Comparison of ENCODE assay signal across 16 mouse cellular contexts in genomic region chr7:27433794-27434193, GRCm38 (mm10). TPM values are rescaled to one million over a fixed set of nuclear protein-coding genes. Genes with fewer than 3 reads are reported as not detected.
A peak's percentile ranks its signal among the peaks of the same experiment; 100 is the strongest.
DNase-seq lines count a peak whose midpoint lies in the region; ATAC-seq and TF ChIP-seq lines count a peak whose summit lies in the region.
"Had no signal": no experiment of that assay in that cellular context is flagged by ENCODE, and none has a peak within 500 bp of the region (broad histone marks: within the 10 kb centered on the region; RNA-seq: fewer than 3 reads in every experiment).

No protein-coding gene starts in this region.

- no peak for TF ChIP-seq RAD21 in MEL (IDR thresholded peaks at IDR 0.05; ENCODE audit: low read depth, low read length)

- no peak overlapping the region for H3K27ac ChIP-seq in lung, postnatal 0 days (ENCODE audit: low read length)
- H3K27ac ChIP-seq in MEL (ENCODE audit: control insufficient read depth, low read depth, low read length) = no peak overlapping the region
- H3K27ac ChIP-seq in intestine, postnatal 0 days (ENCODE audit: low read depth, low read length) = no peak overlapping the region
- H3K27ac ChIP-seq in gastrocnemius, adult 2 months = no peak overlapping the region
- H3K27ac ChIP-seq: embryonic facial prominence, embryonic 13.5 days; heart, adult 2 months had no signal

- no peaks in the 10 kb centered on the region for H3K4me1 ChIP-seq in lung, postnatal 0 days (ENCODE audit: insufficient read depth, low read depth, low read length)
- H3K4me1 ChIP-seq in MEL (ENCODE audit: control insufficient read depth in 1 of 2, insufficient read depth in 2 of 2, low read length in 2 of 2) = no peaks in the 10 kb centered on the region
- no peaks in the 10 kb centered on the region for H3K4me1 ChIP-seq in intestine, postnatal 0 days (replicated peaks; ENCODE audit: control insufficient read depth, insufficient read depth, low read length)

- TF ChIP-seq POLR2A in MEL (IDR thresholded peaks at IDR 0.05; ENCODE audit: control insufficient read depth in 1 of 2, insufficient read depth in 1 of 2, low read depth in 1 of 2, low read length in 2 of 2, poor library complexity in 1 of 2) = no peak

- H3K4me2 ChIP-seq in lung, postnatal 0 days (replicated peaks; ENCODE audit: low read depth, low read length) = no peak overlapping the region
- H3K4me2 ChIP-seq in intestine, postnatal 0 days (replicated peaks; ENCODE audit: low read depth) = peak overlapping the region; percentile 21; the same call in 1 of the 2 replicates
- H3K4me2 ChIP-seq: embryonic facial prominence, embryonic 13.5 days had no signal

- no peaks in the 10 kb centered on the region for H3K9me3 ChIP-seq in lung, postnatal 0 days (ENCODE audit: low read length)
- no peaks in the 10 kb centered on the region for H3K9me3 ChIP-seq in MEL (replicated peaks; ENCODE audit: insufficient read depth, low read length)
- H3K9me3 ChIP-seq in intestine, postnatal 0 days (ENCODE audit: control insufficient read depth) = peaks cover 5% of the 10 kb centered on the region; the same call in 1 of the 2 replicates

- no peak for TF ChIP-seq EP300 in lung, postnatal 0 days (IDR thresholded peaks at IDR 0.05)
- no peak for TF ChIP-seq EP300 in MEL (IDR thresholded peaks at IDR 0.05; ENCODE audit: low read depth in 1 of 2, low read length in 2 of 2)

- no peaks in the 10 kb centered on the region for H3K27me3 ChIP-seq in lung, postnatal 0 days (replicated peaks; ENCODE audit: insufficient read depth, low read length)
- H3K27me3 ChIP-seq in MEL (ENCODE audit: control insufficient read depth in 1 of 2, insufficient read depth in 2 of 2, low read length in 2 of 2) = peaks cover 0 to 1% of the 10 kb centered on the region in 2 experiments; a peak in 1 of 4 replicates
- H3K27me3 ChIP-seq in intestine, postnatal 0 days (replicated peaks; ENCODE audit: control insufficient read depth, insufficient read depth, low read length) = peaks cover 12% of the 10 kb centered on the region

- TF ChIP-seq CTCF in lung, postnatal 0 days (IDR thresholded peaks at IDR 0.05) = no peak
- TF ChIP-seq CTCF in MEL (IDR thresholded peaks at IDR 0.05 in 2 of 3, conservative IDR thresholded peaks at IDR 0.05 in 1 of 3; ENCODE audit: control insufficient read depth in 1 of 3, insufficient read depth in 1 of 3, low read depth in 2 of 3, low read length in 3 of 3, poor library complexity in 1 of 3, severe bottlenecking in 1 of 3) = no peak
- no peak for TF ChIP-seq CTCF in intestine, postnatal 0 days (IDR thresholded peaks at IDR 0.05; ENCODE audit: low read depth)
- no peak for TF ChIP-seq CTCF in gastrocnemius, adult 2 months (IDR thresholded peaks at IDR 0.05)

- DNase-seq in lung, postnatal 0 days (ENCODE audit: low spot score) = no peak
- no peak for DNase-seq in lung, postnatal 36 days
- peak; percentile 17 for DNase-seq in MEL (ENCODE audit: low read depth, low spot score)
- DNase-seq in frontal cortex, postnatal 36 days (ENCODE audit: low spot score in 2 of 2) = no peak
- no peak for DNase-seq in adrenal gland, postnatal 4 days (ENCODE audit: low spot score in 2 of 2)
- no peak for DNase-seq in gastrocnemius, adult 2 months
- DNase-seq: adrenal gland, postnatal 36 days; cerebellum, postnatal 36 days; heart, adult 2 months; heart, postnatal 4 days; kidney, adult 11 months; thymus, postnatal 4 days had no signal

- intact Hi-C loops in gastrocnemius, adult 2 months (cut with DNase I) = no loop called here

- no peaks in the 10 kb centered on the region for H3K36me3 ChIP-seq in lung, postnatal 0 days (ENCODE audit: insufficient read depth, low read length)
- no peaks in the 10 kb centered on the region for H3K36me3 ChIP-seq in MEL (ENCODE audit: control insufficient read depth in 1 of 2, insufficient read depth in 2 of 2, low read length in 2 of 2)
- no peaks in the 10 kb centered on the region for H3K36me3 ChIP-seq in intestine, postnatal 0 days (ENCODE audit: control insufficient read depth, insufficient read depth)
- H3K36me3 ChIP-seq: embryonic facial prominence, embryonic 13.5 days had no signal

- no peaks in the 10 kb centered on the region for H3K79me2 ChIP-seq in MEL (ENCODE audit: control insufficient read depth, insufficient read depth, low read length, poor library complexity)

- 12% methylated on average over 10 of the region's 10 CpGs for WGBS in lung, postnatal 0 days
- 6% methylated on average over 10 of the region's 10 CpGs for WGBS in intestine, postnatal 0 days

- no peak overlapping the region for H3K4me3 ChIP-seq in lung, postnatal 0 days (ENCODE audit: low read depth, low read length)
- no peak overlapping the region for H3K4me3 ChIP-seq in MEL (ENCODE audit: control insufficient read depth in 1 of 2, insufficient read depth in 1 of 2, low read depth in 2 of 2, low read length in 2 of 2)
- no peak overlapping the region for H3K4me3 ChIP-seq in intestine, postnatal 0 days (ENCODE audit: low read depth, low read length)
- H3K4me3 ChIP-seq in gastrocnemius, adult 2 months = no peak overlapping the region
- H3K4me3 ChIP-seq: embryonic facial prominence, embryonic 13.5 days; heart, adult 2 months had no signal

- no peak overlapping the region for H3K9ac ChIP-seq in lung, postnatal 0 days (replicated peaks; ENCODE audit: low read depth)
- no peak overlapping the region for H3K9ac ChIP-seq in MEL (ENCODE audit: control insufficient read depth, low read depth, low read length, poor library complexity, severe bottlenecking)
- H3K9ac ChIP-seq in intestine, postnatal 0 days (ENCODE audit: low read depth, low read length) = no peak overlapping the region
- H3K9ac ChIP-seq: embryonic facial prominence, embryonic 13.5 days had no signal

- 0 out of 2 replicates have a peak, but pooled peaks have one; percentile 8 for ATAC-seq in lung, postnatal 0 days
- no peak for ATAC-seq in intestine, postnatal 0 days
- ATAC-seq in megakaryocyte-erythroid progenitor cell, adult 5-6 weeks (replicated peaks; ENCODE audit: low FRiP score, low TSS enrichment, poor library complexity, severe bottlenecking) = peak; percentile 58; the same call in 1 of the 2 replicates

TF ChIP-seq in MEL, 35 proteins besides CTCF, POLR2A, EP300 and RAD21 (continues in another document):
- TF ChIP-seq USF2 (IDR thresholded peaks at IDR 0.05; ENCODE audit: borderline replicate concordance in 1 of 2, insufficient read depth in 1 of 2, low read depth in 1 of 2, low read length in 2 of 2) (no peak), TBP (IDR thresholded peaks at IDR 0.05; ENCODE audit: low read depth, low read length) (no peak), NRF1 (IDR thresholded peaks at IDR 0.05; ENCODE audit: insufficient read depth, low read depth, low read length, poor library complexity, severe bottlenecking) (no peak), POLR2AphosphoS5 (IDR thresholded peaks at IDR 0.05; ENCODE audit: borderline replicate concordance, low read depth, low read length) (no peak), MYC (IDR thresholded peaks at IDR 0.05; ENCODE audit: low read depth, low read length) (no peak), ELF1 (IDR thresholded peaks at IDR 0.05; ENCODE audit: low read depth, low read length) (no peak)

RNA-seq across cellular contexts. Expression of gene Sptbn4, which starts 13.7 kb away (rescaled TPM):
- 0.20 and 0.21 TPM in 2 replicates for polyA plus RNA-seq in lung, postnatal 0 days (2015; fragmentation: Nextera tagmentation; extraction: Ambion mirVana)
- 0.19 and 0.36 TPM in 2 replicates for total RNA-seq in MEL (2012; rRNA removed)
- under 1 TPM in 1 of 2 experiments, not detected in 1; 0.68 TPM for polyA plus RNA-seq in MEL (2012; ENCODE audit: insufficient read depth in 1 of 2, insufficient read length in 2 of 2, low read depth in 1 of 2, low replicate concordance in 2 of 2, missing spikeins in 1 of 2)
- 0.17 and 0.26 TPM in 2 replicates for polyA plus RNA-seq in intestine, postnatal 0 days (2015; fragmentation: Nextera tagmentation; extraction: Ambion mirVana)
- 0.09 and 0.37 TPM in 2 replicates for total RNA-seq in megakaryocyte-erythroid progenitor cell, adult 5-6 weeks (2014; fragmentation: Nextera tagmentation)
- 0.15 TPM in 1 of 2 replicates, not detected in the other for total RNA-seq in megakaryocyte-erythroid progenitor cell, adult 5-6 weeks (2017)
- 1 to 10 TPM; 1.2 to 1.4 TPM for total RNA-seq in adrenal gland, postnatal 4 days (2021)
- under 1 TPM in 1 of 2 experiments, not detected in 1; 0.03 TPM for total RNA-seq in gastrocnemius, adult 2 months (2021)
- total RNA-seq: liver, adult 2 months had no signal

RNA-seq across cellular contexts. Expression of gene Blvrb, which starts 14.0 kb away (rescaled TPM):
- polyA plus RNA-seq in lung, postnatal 0 days (2015; fragmentation: Nextera tagmentation; extraction: Ambion mirVana) = 61.7 and 63.4 TPM in 2 replicates
- total RNA-seq in MEL (2012; rRNA removed) = 183 and 245 TPM in 2 replicates
- 100 to 1,000 TPM in 1 of 2 experiments, not detected in 1; 210 TPM for polyA plus RNA-seq in MEL (2012; ENCODE audit: insufficient read depth in 1 of 2, insufficient read length in 2 of 2, low read depth in 1 of 2, low replicate concordance in 2 of 2, missing spikeins in 1 of 2)
- 60.4 and 67.3 TPM in 2 replicates for polyA plus RNA-seq in intestine, postnatal 0 days (2015; fragmentation: Nextera tagmentation; extraction: Ambion mirVana)
- 667 and 741 TPM in 2 replicates for total RNA-seq in megakaryocyte-erythroid progenitor cell, adult 5-6 weeks (2014; fragmentation: Nextera tagmentation)
- total RNA-seq in megakaryocyte-erythroid progenitor cell, adult 5-6 weeks (2017) = 183 and 213 TPM in 2 replicates
- total RNA-seq in adrenal gland, postnatal 4 days (2021) = 10 to 100 TPM; 58.4 to 62.1 TPM
- 10 to 100 TPM in 1 of 2 experiments, 1 to 10 TPM in 1; 8.9 to 15.8 TPM for total RNA-seq in gastrocnemius, adult 2 months (2021)

RNA-seq across cellular contexts. Expression of gene Sertad3, which starts 39.8 kb away (rescaled TPM):
- polyA plus RNA-seq in lung, postnatal 0 days (2015; fragmentation: Nextera tagmentation; extraction: Ambion mirVana) = 33.0 TPM in 2 replicates
- total RNA-seq in MEL (2012; rRNA removed) = 2.0 and 2.4 TPM in 2 replicates
- 1 to 10 TPM in 1 of 2 experiments, not detected in 1; 6.7 TPM for polyA plus RNA-seq in MEL (2012; ENCODE audit: insufficient read depth in 1 of 2, insufficient read length in 2 of 2, low read depth in 1 of 2, low replicate concordance in 2 of 2, missing spikeins in 1 of 2)
- 22.8 and 24.0 TPM in 2 replicates for polyA plus RNA-seq in intestine, postnatal 0 days (2015; fragmentation: Nextera tagmentation; extraction: Ambion mirVana)
- 4.8 and 10.1 TPM in 2 replicates for total RNA-seq in megakaryocyte-erythroid progenitor cell, adult 5-6 weeks (2014; fragmentation: Nextera tagmentation)
- total RNA-seq in megakaryocyte-erythroid progenitor cell, adult 5-6 weeks (2017) = 4.3 and 12.5 TPM in 2 replicates
- 10 to 100 TPM; 16.7 to 17.3 TPM for total RNA-seq in adrenal gland, postnatal 4 days (2021)
- total RNA-seq in gastrocnemius, adult 2 months (2021) = 1 to 10 TPM; 3.3 to 7.1 TPM

RNA-seq across cellular contexts. Expression of gene Sertad1, which starts 52.9 kb away (rescaled TPM):
- 79.4 and 79.6 TPM in 2 replicates for polyA plus RNA-seq in lung, postnatal 0 days (2015; fragmentation: Nextera tagmentation; extraction: Ambion mirVana)
- total RNA-seq in MEL (2012; rRNA removed) = 9.9 and 12.4 TPM in 2 replicates
- 10 to 100 TPM in 1 of 2 experiments, not detected in 1; 10.6 TPM for polyA plus RNA-seq in MEL (2012; ENCODE audit: insufficient read depth in 1 of 2, insufficient read length in 2 of 2, low read depth in 1 of 2, low replicate concordance in 2 of 2, missing spikeins in 1 of 2)
- polyA plus RNA-seq in intestine, postnatal 0 days (2015; fragmentation: Nextera tagmentation; extraction: Ambion mirVana) = 42.7 and 43.1 TPM in 2 replicates
- total RNA-seq in megakaryocyte-erythroid progenitor cell, adult 5-6 weeks (2014; fragmentation: Nextera tagmentation) = 2.0 and 6.6 TPM in 2 replicates
- 9.7 and 11.3 TPM in 2 replicates for total RNA-seq in megakaryocyte-erythroid progenitor cell, adult 5-6 weeks (2017)
- total RNA-seq in adrenal gland, postnatal 4 days (2021) = 10 to 100 TPM; 18.1 to 18.8 TPM
- 1 to 10 TPM; 5.5 to 9.1 TPM for total RNA-seq in gastrocnemius, adult 2 months (2021)
